Mouse (Mus musculus) left cerebral cortex, postnatal 25 days (tissue): ENCODE data around the gene Kdm1b. TPM values are rescaled to one million over a fixed set of nuclear protein-coding genes. Genes with fewer than 3 reads are reported as not detected.
A peak's percentile ranks its signal among the peaks of the same experiment; 100 is the strongest.

ENCODE experiments used
- DNase-seq, 2 experiments: peaks; one replicate each; pipeline ENCODE4 v3.0.0; 2022; ENCODE audit warnings: low spot score in 2 of 2, mixed read lengths in 1 of 2
- intact Hi-C: fragments of 180-260 bp; cut with DNase I; formaldehyde crosslinking; loops from one replicate; pipeline ENCODE4 v1.15.1; 2025
- total RNA-seq, 2 experiments: library from RNA; stranded (reverse); gene quantifications; 2 replicates each; pipeline ENCODE4 v1.2.3; 2021

Gene Kdm1b
- total RNA-seq, 2 experiments from 2014 or later = 5.7 to 8.7 TPM

DNA sequence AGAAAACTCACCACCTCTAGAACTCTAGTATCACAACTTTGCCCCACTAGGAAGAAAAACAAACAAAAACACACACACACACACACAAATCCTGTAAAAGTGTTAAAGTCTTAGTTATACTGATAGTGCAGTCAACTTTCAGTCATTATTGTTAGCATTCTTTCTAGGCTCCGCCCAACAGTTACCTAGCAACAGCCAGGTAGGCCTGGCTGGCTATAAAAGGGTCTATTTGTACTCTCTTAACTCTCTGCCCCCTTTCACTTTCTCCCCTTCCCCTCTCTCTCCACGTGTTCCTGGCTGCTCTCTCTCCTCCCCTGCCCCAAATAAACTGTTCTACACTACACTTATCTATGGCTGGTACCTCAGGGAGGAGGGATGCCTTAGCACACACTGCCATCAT, 60.8 kb downstream of the Kdm1b start:
- DNase-seq = no peak
- intact Hi-C loops = no loop called here

DNA sequence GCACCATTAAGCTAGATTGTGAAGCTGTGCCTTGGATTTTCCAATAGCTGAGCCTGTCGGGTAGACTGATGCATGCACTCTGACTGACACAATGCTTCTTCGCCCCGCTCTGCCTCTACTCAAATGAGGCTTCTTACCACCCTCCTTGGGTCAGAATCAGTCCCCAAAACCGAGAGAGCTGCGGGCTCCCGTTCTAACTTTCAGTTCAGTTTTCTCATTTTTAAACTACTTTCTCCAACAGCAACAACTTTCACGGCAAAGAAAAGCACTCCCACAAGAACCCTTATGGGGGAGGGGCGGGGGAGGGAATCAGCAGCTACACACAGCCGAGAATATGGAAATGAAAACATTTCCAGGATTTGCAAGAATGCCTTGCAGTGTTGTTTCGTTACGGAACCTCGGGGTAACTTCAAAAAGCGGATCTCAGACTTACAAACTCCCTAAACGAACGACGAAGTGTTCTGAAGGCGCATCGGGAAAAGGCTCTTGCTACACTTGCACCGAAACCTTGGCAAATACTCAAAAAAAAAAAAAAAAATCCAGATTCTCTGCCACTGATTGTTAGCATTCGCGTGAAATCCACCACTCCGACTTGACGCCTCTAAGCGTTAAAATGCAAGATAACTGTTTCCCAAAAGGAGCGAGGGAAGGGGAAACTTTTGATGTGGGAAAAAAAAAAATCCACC, 61.7 kb downstream of the Kdm1b start:
- peak; percentile 9 to 38 for DNase-seq
- intact Hi-C loops = loop anchor here (5.0 kb wide), 1 partner anchor 42 kb away; no protein-coding TSS in a partner anchor

DNA sequence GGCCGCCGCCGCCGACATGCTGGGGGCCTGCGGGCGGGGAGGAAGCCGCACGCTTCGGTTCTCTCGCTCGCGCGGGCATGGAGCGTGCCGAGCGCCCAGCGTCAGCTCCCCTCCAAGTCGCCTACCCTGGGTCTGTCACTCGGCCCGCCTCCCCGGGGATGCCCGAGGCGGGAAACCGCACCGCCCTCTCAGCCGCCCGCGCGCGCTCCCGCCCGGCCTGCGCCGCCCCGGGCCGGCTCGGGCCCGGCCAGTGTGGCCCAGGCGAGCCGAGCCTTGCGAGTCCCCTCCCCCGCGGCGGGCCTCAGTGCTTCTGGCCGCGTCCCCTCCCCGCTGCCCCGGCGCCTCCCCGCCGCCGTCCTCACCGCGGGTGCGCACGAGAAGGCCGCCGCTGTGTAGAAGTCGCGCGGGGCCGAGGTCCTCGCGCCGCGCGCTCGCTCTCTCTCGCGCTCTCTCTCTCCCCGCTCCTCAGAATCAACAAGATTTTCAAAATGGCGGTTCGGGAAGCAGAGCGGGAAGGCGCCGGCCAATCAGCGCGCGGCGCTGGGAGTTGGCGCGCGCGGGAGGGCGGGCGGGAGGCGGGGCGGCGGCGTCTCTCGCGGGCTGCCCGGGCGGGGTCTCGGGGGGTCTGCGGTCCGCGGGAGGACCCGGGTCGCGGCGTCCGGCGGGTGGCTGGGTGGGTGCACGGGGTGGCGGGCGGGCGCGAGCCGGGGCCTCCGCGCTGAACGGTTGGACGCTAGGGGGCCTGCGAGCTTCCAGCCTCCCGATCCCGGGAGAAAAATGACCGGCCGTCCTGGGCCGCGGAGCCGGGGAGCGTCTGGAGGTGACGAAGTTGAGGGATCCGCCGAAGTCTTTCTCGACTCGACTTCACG, 62.6 kb downstream of the Kdm1b start, which contains the start of gene Dek:
Dek (minus strand) TSS at position 491 of the 869 bp plus-strand sequence.
- intact Hi-C loops = loop anchor here (5.0 kb wide), 1 partner anchor 41 kb away; no protein-coding TSS in a partner anchor
- peak; percentile 84 to 89 for DNase-seq

DNA sequence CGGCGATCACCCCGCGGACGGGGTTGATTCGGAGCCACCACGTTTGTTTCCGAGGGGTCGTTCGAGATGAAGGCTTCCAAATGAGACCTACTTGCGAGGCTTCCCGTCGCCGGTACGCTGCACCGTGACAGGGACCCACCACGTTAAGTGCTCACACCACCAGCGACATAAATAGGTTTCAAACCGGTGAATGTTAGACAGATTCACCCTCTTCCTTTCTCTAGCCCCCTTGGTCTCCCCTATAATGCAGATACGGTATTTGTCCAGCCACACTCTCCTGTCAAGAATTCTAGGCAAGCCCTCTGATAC, 63.2 kb downstream of the Kdm1b start:
- intact Hi-C loops = loop anchor here (5.0 kb wide), 1 partner anchor 41 kb away; no protein-coding TSS in a partner anchor
- no peak for DNase-seq

DNA sequence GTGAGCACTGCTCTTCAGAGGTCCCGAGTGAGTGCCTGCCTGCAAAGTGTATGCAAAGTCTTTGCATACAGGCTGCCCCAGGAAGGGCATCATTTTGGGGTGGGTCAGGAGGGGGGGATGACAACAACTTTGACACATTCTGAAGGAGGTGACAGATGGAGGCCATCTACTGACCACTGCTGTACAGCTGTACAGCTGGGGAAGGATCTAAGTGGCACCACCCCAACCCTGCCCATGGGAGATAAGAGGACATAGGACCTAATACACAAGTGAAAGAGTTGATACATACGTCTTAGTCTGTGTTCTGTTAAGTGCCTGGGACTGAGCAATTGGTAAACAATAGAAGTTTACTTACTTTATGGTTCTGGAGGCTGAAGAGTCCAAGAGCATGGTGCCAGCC, 65.9 kb downstream of the Kdm1b start:
- no peak for DNase-seq
- intact Hi-C loops = loop anchor here (5.0 kb wide), 1 partner anchor 38 kb away; no protein-coding TSS in a partner anchor

DNA sequence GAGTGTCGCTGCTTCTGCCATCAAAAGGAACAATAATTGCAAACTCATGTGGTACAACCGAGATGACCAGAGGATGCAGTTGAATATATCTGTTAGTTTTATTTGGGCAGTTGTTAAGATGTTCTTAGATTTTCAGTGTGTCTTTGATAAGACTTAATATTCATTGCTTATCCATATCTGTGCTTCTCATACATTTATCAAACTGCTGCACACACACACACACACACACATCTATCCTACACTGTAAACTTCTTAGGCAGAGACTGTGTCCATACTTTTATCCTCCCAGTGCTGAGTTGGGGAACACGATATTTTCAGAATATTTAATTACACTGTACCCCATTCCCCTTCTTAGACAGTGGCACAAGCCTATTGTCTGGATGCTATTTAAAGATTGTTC, 67.9 kb downstream of the Kdm1b start:
- intact Hi-C loops = no loop called here
- DNase-seq = no peak

DNA sequence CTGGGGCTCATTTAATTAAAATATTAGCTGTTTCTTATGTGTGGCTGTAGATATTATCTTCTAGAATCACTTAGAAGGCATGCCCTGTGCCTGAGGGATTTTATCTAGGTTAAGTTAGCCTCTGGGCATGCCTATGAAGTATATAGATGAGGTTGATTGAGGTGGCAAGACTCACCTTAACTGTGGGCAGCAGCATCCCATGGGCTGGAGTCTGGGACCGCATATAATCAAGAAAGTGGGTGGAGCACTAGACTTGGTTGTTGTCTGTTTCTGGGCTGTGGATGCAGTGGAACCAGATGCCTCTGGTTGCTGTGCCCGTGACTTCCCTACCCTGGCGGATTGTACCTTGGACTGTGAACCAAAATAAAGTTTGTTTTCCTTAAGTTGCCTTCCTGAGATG, 68.8 kb downstream of the Kdm1b start:
- no peak for DNase-seq
- intact Hi-C loops = no loop called here

DNA sequence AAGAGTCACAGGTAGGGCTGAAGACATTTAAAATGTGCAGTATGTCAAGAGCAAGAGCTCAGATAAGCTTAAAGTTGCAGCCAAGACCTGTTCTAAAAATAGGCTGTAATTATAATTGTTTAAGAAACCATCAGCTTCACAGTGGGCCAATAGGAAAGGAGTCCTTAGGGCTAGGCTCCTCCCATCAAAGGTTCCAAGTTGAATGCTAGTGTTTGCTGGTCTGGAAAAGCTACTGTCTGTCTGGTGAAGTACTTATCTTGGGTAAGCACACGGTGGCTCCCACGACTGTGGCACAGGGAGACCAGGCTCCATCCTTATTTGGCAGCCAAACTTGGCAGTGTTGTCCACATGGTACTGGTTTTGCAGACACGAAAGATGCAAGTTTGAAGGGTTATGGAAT, 69.6 kb downstream of the Kdm1b start:
- intact Hi-C loops = no loop called here

DNA sequence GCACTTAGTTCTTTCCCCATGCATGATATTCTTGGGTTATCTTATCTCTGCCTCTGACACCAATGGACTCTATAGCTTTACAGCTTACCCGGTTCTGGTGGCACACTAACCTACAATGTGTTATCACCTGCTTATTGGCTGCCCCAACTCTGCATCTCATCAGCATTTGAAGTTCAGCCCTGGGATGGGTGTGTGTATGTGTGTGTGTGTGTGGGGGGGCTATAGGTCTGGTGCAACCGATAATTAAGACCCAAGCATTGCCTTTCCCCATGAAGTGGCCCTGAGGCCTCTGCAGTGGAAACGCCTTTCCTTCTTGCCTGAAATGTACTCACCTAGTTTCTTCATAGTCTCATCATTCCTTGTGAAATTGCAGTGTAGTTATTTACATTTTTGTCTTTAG, 72.7 kb downstream of the Kdm1b start:
- DNase-seq = no peak
- intact Hi-C loops = no loop called here

More for the DNA sequence above, 69.6 kb downstream of the Kdm1b start:
- no peak for DNase-seq

DNA sequence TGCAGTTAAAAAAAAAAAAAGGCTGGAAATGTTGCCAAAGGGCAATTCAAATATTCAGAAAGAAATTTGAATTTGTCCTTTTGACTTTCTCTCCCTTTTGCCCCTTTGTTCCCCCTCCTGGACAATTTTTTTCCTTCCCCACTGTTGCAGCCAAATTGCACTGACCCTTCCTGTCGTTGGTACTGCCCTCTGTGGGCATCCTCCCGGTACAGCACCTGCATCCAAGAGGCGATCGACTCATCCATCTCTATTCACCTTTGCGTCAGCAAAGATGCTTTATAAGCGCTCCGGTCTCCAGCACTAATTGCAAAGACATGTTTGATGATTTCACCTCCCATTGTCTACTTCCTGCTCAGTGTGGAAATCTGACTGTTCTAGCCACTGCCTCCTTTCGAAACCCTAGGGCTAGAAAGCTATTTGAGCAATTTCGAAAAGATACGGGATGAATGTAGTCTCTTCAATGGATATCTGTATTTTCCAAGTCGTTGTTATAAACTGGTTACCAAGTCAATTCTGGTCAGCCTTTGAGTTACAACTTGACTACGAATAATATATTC, 78.1 kb downstream of the Kdm1b start:
- intact Hi-C loops = no loop called here
- no peak for DNase-seq

DNA sequence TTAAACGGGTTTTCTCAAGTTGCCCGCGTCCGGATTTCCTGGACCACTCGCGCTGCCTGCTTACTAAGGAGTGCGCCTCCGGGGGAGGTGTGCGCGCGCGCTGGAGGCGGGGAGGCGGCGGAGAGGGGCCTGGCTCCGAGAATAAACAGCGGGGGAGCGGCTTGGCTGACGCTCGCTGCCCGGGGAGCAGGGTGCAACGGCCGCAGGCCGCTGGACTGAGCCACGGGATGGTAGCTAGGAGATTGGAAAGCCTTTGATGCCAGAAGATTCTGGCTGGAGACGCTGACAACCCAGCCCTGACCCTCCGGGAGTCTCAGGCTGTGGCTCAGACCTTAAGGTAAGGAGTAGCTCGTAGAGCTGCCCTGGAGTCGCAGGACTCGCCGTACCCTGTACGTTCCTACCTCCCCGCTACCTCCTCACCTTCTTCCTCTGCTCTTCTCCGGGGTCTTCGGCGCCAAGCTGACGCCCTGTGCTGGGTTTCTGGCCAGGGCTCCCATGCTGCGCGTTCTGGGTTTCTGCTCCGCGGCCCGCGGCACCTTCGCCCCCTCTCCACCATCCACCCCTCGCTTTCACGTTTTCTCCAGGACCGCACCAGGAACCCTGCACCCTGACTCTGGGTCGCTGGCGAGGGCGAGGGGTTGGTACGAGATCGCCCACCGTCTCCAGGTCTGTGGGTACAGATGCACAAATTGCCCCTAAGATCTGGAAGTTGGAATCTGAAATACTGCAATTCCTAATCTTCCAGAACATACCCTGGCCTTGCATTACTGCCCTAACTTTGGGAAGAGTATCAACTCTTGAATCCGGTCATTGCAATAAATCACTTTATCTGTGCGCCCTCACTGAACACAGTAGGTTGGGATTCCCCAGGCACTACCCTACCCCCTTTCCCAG, 79.5 kb downstream of the Kdm1b start, which contains the start of gene Rnf144b:
Rnf144b (plus strand) TSS at position 120 of the 894 bp plus-strand sequence.
- intact Hi-C loops = no loop called here
- DNase-seq = peak; percentile 57 to 69

DNA sequence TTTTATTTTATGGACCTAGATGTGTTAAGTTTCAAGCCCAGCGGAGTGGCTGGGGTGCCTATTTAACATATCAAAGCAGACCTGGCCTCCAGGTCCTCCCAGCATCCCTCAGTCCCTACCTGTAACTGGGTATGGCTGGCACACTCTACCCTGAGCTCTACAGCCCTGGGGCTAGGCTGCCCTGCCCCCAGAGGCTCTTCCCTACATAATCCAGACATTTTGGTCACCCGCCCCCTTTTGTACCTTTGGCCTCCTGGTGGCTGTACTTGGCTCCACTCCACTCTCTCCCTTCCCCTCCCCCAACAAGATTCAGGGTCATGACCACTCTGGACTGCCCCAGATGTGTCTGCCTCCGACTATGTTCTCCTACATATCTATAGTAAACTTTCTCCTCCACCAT, 81.2 kb downstream of the Kdm1b start:
- DNase-seq = no peak
- intact Hi-C loops = no loop called here

DNA sequence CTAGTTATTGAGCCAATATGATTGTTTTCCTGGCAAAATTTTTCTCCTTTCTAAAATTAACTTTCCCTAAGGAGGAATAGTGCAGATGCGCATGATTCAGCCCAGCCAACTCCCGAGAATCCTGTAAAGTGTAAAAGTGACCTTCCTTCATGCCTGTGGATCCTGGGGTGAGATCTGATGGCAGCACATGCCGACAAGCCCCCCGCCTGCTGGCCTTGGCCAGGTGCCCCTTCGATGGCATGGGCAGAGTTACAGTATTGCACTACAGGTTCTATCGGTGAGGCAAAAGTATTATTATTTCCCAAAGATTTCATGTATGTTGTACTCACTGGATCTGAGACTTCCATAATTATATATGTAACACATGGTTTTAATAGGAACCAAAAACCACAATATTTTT, 81.7 kb downstream of the Kdm1b start:
- no peak for DNase-seq
- intact Hi-C loops = no loop called here

DNA sequence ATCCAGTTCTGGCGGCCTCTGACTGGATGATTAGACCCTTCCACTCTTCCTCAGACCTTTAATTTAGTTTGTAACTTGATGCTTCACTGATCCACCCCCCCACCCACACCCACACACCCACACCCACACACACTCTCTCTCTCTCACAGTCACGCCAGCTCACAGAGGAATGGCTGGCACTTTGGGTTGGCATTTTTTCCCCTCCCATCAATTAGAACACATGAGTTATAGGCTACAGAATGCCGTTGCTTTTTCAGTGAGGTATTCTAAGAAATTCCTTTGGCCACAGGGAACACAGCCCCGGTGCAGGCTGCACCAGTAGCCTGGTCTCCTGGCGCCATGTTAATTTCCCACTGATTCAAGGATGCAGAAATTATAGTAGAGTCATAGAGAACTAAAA, 82.3 kb downstream of the Kdm1b start:
- intact Hi-C loops = no loop called here
- DNase-seq = no peak

DNA sequence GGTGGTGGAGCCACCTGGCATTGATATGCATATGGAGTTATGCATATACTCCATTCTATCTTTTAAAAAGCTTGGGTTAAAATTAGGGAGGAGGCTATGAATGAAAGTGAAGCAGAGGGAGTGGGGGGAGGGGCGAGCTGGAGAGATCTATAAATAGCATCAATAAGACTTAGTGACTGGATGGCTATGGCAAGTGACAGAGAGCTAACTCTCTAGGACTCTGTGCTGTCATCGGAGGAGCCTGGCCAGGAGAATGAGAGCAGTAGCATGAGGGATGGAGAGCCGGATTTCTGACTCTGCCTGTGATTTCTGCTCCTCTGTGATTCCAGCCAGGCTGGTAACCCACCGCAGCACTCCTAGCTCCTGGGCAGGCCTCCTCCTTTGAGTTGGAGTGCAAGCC, 85.8 kb downstream of the Kdm1b start:
- intact Hi-C loops = no loop called here
- DNase-seq = no peak

DNA sequence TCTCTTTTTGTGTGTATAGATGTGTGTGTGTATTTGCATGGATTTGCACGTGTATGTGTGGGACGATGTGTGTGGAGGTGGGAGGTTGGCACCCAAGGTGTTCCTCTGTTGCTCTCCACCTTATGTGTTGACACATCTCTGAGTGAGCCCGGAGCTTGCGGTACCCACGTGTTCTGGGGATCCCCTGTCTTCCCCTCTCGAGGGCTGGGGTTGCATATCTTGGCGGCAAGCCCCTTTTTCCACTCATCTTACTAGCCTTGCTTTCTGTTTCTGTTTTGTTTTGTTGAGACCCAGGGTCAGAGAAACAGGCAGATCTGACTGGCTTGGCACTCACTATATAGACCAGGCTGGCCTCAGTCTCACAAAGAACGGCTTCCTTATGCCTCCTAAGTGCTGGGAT, 89.8 kb downstream of the Kdm1b start:
- DNase-seq = no peak
- intact Hi-C loops = no loop called here

DNA sequence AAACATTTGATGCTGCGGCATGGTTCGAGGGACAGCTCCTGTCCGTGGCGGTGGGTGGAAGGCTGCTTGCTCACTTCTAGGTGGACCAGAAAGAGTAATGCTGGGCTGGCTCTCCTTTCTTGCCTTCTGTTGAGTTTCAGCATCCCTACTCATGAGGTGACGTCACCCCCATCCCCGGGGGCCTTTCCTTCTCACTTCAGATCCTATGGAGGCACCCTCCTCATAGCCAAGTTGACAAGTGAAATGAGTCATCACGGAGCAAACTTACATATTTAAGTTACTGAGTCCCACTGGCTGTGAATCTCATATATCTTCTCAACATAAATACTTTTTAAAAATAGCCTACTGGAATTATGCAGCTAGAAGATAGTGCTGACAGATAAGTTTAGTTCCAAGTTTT, 91.5 kb downstream of the Kdm1b start:
- intact Hi-C loops = no loop called here
- DNase-seq = peak in 1 of 2 experiments; percentile 91
